Mouse (Mus musculus): ENCODE data around the gene Cnr1. TPM values are rescaled to one million over a fixed set of nuclear protein-coding genes. Genes with fewer than 3 reads are reported as not detected.

The Cnr1 gene
- 0.32 TPM in 1 of 3 replicates, not detected in the others for total RNA-seq (2017)

DNA sequence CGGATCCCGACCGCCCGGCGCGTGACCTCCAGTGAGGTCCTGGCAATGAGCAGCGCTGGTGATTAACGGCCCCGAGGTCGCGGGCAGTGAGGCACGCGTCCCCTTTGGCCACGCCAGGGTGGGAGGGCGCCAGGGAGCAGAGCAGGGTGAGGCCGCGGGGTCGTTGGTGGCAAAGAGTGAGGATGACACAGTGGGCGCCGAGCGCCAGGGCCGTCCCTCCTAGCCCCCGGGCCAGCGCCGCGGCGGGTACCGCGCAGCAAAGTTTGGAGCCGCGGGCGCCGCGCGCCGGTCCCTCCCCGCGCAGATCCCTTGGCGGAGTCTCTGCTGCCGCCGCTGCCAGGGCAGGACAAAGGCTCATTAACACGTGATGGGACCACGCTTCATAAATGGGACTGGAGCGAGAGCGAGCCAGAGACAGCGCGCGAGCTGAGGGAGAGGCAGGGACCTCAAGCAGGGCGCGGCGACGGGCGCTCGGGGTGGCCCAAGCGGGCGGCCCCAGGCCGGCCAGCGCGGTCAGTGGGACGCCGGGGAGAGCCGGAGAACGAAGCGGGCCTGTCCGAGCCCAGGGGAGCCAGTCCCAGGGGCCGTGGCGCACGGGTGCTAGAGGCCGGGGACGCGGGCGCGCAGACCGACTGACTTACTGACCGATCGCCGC is at the start of gene Cnr1:
Gene Cnr1 (plus strand): TSS at position 360 of the 655 bp plus-strand sequence.
- ATAC-seq (replicated peaks; ENCODE audit: insufficient number of reproducible peaks, low FRiP score, low TSS enrichment, poor library complexity, severe bottlenecking), result no peak

DNA sequence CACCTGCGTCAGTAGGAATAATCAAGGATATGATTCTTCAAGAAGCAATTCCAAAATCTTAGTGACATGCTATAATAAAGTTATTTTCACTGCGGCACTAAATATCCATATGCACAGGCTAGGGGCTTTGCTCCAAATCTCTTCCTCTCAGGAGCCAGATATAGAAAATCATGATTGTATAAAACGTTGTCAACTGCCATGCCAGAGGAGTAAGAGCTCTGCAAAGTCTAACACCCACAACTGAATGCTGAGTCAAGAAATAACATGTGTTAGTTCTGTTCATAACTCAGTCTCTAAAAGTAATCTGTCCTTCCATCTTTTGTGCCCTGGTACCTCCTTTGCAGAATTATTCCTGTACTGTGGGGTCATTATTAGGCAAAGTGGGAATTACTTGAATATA is 44.4 kb upstream of the Cnr1 start:
- ATAC-seq (replicated peaks; ENCODE audit: insufficient number of reproducible peaks, low FRiP score, low TSS enrichment, poor library complexity, severe bottlenecking), result no peak

DNA sequence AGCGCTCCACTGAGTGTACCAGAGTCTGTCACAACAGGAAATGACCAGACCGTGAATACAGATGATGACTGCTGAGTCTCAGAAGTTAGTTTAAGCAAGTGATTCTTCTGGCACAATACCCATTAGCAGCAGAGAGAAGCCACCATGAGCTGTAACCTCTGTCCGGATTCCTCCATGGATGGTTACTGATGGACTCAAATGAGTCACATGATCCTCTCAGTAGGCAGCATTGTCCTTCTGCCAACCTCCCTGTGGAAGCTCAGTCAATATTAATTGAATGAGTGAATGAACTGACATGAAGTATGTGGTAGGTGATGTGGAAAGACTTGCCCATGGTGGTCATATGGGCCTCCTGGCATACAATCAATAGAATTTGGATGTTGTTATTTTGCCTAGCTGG is 38.4 kb upstream of the Cnr1 start:
- ATAC-seq (replicated peaks; ENCODE audit: insufficient number of reproducible peaks, low FRiP score, low TSS enrichment, poor library complexity, severe bottlenecking), result no peak

DNA sequence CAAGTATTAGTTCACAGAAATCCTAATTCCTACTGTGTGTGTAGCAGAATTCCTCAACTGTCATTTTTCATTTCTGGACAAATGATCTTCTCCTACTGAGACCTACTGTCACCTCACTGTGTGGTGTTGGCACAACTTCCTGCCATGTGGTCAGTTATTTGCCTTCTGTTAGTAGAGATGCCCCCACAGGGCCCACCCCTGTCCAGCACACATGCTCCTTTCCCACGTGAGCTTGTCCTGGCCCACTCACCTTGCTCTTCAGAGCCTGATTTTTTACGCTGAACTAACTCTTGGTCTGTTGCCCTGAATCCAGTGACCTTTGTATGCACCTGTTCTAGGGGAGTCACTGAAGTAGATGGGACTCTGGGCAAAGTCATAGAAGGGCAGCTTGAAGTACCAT is 34.4 kb upstream of the Cnr1 start:
- ATAC-seq (replicated peaks; ENCODE audit: insufficient number of reproducible peaks, low FRiP score, low TSS enrichment, poor library complexity, severe bottlenecking), result no peak

DNA sequence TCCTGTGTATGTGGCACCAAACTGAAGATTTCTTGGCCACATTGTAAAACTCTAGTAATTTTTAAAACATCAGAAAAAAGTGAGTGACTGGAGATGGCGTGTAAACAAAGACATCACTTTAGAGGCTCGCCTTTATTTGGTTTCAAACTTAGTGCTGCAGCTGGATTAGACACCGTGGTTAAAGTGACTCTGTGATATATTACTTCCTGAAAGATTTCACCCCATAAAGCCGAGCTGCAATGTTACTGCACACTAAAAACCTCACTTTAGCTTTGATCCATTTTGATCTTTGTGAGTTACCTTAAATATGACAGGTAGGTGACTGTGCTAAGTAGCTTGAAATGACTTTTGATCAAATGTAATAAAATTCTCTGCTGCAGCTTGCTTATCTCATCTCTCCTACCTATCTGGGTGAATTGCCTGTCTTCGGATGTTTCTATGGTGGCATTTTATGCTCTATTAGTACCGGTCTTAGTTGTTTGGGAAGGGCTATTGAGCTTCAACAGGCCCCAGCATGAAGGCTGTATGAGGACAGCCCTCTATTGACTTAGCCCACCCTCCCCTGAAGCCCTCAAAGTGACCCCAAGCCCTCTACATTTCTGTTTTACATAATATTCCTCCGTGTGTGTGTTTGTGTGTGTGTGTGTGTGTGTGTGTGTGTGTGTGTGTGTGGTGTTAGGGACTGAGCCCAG is 32.1 kb upstream of the Cnr1 start:
- no peak for ATAC-seq (replicated peaks; ENCODE audit: insufficient number of reproducible peaks, low FRiP score, low TSS enrichment, poor library complexity, severe bottlenecking)

DNA sequence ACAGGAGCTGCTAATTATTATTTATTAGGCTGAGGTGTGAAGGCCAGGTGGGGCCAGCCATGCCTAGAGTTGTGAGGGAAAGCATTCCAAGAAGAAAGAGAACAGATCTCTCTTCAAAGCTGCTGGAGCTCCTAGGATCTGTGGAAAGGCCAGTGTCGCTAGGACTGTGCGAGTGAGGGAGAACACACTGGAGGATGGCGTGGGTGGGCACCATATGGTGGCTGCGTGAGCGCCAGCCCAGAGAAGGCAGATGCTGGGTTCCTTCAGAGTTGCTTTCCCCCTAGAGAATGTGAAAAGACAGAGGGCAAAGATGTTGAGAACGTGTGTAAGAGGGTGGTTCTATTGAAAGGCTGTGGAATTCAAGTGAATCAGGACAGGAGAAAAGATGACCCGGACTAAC is 30.6 kb upstream of the Cnr1 start:
- no peak for ATAC-seq (replicated peaks; ENCODE audit: insufficient number of reproducible peaks, low FRiP score, low TSS enrichment, poor library complexity, severe bottlenecking)

DNA sequence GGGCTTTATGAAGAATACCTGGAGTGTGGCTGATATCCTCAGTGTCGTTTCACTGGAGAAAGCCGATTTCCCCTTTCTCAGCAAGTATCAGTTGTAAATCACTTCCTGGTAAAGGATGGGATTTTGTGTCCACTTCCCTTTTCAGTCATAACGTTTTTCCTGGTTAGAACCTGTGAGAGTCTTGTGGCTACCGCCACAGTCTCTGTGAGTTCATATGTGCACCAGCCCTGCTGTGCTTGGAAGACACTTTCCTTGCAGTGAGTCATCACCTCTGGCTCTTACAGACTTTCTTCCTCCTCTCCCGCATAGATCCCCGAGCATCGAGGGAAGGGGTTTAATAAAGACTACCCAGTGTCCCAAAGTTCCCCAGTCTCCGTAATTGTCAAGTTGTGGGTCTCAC is 29.3 kb upstream of the Cnr1 start:
- ATAC-seq (replicated peaks; ENCODE audit: insufficient number of reproducible peaks, low FRiP score, low TSS enrichment, poor library complexity, severe bottlenecking), result no peak

DNA sequence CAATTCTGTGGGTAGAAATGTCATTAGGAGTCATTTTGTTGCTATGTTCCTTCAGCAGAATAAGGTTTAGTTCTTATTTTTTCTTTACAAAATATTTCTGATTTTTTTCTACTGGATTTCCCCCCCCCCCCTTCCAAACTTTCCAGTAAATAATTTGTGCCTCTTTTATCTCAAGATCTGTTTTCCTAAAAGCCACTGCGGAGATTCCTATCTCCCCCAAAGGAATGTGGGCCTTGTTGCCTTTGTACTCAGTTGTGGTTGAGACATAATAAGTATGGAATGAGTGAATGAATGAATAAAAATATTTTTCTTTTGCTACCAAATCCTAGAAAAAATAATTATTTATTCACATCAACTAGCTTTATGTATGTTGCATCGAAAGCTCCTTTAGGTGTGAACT is 28.9 kb upstream of the Cnr1 start:
- ATAC-seq (replicated peaks; ENCODE audit: insufficient number of reproducible peaks, low FRiP score, low TSS enrichment, poor library complexity, severe bottlenecking), result no peak

DNA sequence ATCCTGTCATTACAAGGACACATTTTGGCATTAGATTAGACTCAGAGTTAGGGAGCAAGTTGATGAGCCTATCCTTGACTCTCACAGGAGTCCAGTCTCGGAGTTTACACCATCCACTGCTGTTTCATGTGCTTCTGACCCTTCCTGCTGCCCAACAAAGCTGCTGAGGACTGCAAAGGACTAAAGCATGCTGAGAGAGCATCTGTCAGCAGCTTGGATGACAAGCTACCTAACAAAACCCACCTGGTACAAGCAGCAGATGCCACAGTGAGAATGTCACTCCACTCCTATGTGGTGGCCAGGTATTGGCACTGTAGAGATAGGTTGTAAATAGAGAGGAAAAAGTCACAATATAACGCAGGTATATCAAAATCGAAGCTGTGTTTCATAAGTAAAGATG is 22.7 kb upstream of the Cnr1 start:
- ATAC-seq (replicated peaks; ENCODE audit: insufficient number of reproducible peaks, low FRiP score, low TSS enrichment, poor library complexity, severe bottlenecking), result no peak

DNA sequence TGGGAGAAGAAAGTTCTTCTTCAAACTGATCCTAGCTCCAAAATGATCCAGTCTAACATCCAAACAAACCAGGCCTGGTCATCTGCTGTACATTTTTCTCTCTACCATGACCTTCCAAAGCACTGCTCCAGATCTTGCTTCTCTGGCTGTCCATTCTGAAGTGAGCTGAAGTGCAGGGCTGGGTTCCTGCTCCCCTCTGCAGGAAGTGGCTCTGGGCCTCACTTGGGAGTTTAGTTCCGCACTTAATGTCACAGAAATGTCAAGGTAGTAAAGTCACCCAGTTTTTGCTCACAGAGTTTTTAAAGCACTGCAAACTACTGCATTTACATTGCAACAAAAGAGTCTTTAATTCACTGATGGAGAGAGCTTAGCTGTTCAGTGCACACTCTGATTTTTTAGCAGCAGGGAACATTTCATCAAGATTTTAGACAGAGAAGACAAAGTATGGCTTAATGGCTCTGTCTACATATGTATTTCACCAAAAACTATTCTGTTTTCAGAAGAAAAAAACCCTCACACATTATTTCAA is 20.5 kb upstream of the Cnr1 start:
- no peak for ATAC-seq (replicated peaks; ENCODE audit: insufficient number of reproducible peaks, low FRiP score, low TSS enrichment, poor library complexity, severe bottlenecking)

DNA sequence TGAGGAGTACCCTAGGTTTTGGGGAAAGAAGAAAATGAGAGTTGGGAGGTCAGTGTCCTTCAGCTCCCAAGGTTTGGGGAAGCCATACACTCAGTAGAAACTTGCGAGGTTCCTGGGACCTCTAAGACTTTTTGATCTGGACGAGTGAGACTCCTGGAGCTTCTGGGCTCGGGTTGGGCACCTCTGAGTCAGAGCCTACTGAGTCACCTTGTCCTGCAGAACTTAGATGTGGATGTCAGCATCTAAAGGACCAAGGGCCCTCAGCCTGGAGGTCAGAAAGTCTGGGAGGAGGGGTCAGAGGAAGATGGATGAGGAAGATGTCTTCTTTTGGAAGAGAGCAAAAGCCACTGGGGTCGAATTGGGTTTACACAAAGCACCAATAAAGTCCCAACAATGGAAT is 19.6 kb upstream of the Cnr1 start:
- ATAC-seq (replicated peaks; ENCODE audit: insufficient number of reproducible peaks, low FRiP score, low TSS enrichment, poor library complexity, severe bottlenecking), result no peak

DNA sequence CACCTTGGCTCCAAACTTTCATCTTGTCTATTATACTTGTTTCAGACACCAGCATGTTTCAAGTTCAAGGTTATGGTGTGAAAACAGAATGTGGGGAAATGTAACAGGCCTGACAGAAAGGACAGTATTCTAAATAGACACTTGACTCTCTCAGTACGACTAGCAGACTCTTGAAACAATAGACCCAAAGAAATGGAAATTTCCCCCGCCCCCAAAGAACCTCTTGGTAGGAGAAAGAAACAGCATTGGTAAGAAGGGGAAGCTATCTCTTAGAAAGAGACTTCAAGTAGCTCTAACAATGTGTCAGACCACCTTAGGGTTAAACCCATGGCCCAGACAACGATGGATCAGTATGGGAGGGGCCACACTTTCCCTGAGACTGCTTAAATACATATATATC is 15.6 kb upstream of the Cnr1 start:
- no peak for ATAC-seq (replicated peaks; ENCODE audit: insufficient number of reproducible peaks, low FRiP score, low TSS enrichment, poor library complexity, severe bottlenecking)

DNA sequence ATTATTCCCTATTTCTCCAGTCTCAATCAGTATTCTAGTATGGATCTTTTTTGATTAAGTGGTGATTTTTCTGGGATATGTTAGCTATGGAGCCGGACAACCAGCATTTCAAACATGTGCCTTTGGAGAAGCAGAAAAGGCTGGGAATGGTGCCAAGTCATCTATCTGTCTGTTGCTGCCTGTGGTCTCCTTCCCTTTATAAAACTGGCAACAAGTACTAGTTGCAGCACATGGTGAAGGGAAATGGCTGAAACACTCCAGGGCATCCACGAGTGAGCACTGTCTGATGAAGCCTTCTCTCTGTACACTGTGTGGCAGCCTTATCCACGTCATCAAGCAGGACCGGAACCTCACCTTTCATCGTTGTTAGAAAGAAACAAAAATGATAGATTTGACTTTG is 8.7 kb upstream of the Cnr1 start:
- no peak for ATAC-seq (replicated peaks; ENCODE audit: insufficient number of reproducible peaks, low FRiP score, low TSS enrichment, poor library complexity, severe bottlenecking)

DNA sequence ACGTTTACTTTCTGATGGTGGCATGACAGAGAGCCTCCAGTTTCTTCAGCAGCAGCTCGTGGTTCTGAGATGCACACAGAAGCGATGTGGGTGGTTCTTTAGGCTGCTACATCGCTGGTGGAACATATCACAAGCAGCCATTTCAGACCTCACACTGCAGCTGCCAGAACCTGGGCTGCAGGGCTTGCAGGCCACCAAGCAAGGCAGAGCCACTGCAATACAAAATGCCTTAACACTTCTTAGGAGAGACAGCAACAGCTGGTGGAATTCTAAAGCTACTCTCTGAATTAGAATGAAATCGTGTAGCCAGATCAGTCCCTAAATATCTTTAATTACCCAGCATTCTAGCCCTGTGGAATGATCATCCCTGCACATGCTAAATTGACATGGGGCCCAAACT is 3.6 kb upstream of the Cnr1 start:
- ATAC-seq (replicated peaks; ENCODE audit: insufficient number of reproducible peaks, low FRiP score, low TSS enrichment, poor library complexity, severe bottlenecking), result no peak

DNA sequence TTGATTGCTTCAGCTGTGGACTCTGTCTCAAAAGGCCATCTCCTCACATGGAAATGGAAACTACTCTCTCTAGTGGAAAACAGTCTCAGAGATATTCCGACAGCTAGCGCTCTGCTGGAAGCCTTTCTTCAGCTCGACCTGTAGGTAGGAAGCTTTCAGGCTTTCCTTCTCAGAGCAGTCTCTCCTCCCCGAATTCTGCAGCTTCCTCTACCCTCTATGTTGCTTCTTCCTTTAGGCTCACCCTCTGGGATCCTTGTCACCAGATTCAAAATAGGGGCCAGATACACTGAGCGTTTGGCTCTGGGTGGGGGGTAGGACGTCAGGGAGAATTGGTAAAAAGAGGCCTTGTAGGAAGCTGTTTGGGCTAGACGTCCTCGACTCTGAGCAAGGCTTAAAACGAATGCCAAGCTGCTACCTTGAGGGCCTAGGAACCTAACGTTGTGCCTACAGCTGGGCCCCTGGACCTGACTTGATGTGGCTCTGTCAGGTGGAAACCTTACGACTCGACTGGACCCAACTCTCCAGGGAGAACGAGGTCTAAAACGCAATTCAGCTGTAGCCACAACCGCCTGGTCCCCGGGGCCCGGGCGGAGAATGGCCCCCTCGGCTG is 1.1 kb upstream of the Cnr1 start:
- no peak for ATAC-seq (replicated peaks; ENCODE audit: insufficient number of reproducible peaks, low FRiP score, low TSS enrichment, poor library complexity, severe bottlenecking)

DNA sequence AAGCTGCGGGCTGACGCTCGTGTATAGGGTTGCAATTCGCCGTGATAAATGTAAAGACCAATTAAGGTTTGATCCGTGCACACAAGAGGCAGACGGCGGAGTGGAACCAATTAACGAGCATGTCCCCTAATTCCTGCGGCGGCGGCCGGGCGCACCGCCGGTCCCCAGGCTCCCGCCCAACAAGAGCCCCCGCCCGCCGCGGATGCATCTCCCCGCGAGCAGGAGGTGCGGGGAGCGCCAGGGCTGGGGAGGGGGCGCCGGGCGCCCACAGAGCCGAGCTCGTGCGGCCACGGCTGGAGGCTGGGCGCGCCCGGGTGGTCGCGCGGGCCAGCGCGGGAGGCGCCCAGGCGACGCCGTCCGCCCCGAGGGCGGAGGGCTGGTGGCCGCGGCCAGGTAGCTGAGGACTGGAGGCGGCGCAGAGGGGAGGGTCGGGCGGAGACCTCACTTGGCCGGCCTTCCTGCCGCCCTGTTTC is 596 bp upstream of the Cnr1 start:
- no peak for ATAC-seq (replicated peaks; ENCODE audit: insufficient number of reproducible peaks, low FRiP score, low TSS enrichment, poor library complexity, severe bottlenecking)

DNA sequence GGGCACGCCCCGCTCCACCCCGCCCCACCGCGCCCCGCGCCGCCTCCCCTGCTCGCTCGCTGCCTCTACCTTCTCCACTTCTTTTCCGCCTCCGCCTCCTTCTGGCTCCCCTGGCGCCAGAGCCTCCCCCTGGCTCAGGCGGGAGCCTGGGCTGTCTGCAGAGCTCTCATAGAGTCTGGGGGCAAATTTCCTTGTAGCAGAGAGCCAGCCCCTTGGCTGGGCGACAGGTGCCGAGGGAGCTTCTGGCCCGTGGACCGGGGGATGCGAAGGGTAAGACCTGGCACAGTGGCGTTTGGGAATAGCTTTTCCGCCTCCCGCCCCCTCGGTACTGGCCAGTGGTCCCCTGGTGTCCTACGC is 474 bp downstream of the Cnr1 start:
- no peak for ATAC-seq (replicated peaks; ENCODE audit: insufficient number of reproducible peaks, low FRiP score, low TSS enrichment, poor library complexity, severe bottlenecking)

DNA sequence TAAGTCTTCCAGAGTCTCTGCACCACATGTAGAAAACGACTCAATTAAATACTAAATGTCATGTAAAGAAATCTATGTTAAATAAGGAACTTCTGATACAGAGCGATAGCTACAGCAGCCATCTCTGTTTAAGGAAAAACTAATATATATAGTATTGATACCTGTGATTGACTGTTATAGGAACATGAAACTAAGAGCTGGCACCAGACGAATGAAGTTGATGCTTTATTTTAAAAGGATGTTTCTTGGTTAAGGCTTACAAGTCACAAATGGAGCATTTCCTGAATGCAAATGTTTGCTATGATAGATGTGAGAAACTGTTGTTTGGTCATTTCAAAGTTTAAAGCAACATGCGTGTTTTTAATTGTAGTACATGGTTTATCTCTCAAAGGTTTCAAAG is 1.1 kb downstream of the Cnr1 start:
- no peak for ATAC-seq (replicated peaks; ENCODE audit: insufficient number of reproducible peaks, low FRiP score, low TSS enrichment, poor library complexity, severe bottlenecking)

DNA sequence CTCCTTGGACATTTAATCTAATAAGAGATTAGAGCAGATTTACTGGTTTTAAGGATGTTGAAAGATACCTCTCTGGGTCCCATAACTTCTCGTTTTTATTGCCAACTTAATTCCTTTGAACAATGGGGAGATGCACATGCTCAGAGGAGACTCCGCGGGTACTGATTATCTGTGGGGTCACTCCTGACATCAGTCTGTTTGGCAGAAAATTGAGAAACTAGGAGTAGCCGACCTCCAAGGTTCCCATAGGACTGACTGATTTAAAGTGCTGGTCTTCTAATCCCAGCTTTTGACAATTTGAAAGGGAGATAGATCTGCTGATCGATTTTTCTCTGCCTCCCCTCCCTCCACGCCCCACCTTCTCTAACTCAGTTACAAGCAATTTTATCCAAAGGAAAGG is 1.6 kb downstream of the Cnr1 start:
- no peak for ATAC-seq (replicated peaks; ENCODE audit: insufficient number of reproducible peaks, low FRiP score, low TSS enrichment, poor library complexity, severe bottlenecking)

DNA sequence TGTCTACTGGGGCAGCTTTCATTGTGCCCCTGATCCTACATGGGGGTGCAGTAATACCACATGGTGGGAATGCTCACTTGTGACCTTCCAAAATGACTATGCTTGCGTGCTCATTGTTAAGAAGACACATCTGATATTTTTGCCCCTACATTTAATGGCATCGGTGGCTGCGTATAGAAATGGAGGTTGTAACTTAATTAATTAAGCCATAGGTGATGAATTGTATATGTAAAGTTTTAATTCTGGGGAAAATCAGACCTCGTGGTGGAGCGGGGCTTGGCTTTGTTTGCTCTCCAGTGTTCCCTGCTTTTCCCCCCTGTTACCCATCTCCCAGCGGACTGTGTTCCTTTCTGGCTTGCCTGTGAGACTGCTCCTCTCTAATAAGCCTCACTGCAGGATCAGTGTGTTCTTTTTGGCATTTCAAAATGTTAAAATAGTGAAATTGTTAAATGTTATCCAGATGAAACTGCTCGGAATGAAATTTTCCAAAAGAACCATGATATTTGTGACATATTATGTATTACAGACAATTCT is 2.4 kb downstream of the Cnr1 start:
- no peak for ATAC-seq (replicated peaks; ENCODE audit: insufficient number of reproducible peaks, low FRiP score, low TSS enrichment, poor library complexity, severe bottlenecking)

Measured in monocyte, adult 5-6 weeks (primary cell).